Mouse (Mus musculus) kidney, postnatal 14 days (tissue): Measurements from ENCODE around the gene Gm49450.

Experiments
- DNase-seq: peaks from one replicate; pipeline ENCODE4 v3.0.0; 2022; ENCODE audit warnings: mixed read lengths

Gm49450 gene

DNA sequence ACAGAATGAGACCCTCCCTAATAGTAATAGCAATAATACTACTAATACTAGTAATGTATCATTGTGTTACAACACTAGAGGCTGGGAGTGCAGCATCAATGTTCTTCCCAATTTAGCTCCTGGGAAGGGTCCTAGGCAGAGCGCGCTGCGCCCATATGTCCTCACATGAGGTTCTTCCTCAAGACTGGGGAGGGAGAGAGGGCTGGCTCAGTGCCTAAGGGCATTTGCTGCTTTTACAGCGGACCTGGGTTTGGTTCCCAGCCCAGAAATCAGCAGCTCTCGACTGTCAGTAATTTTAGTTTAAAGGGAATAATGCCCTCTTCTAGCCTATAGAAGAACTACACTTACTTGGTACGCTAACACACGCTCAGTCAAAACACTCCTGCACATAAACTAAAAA is 65.8 kb downstream of the Gm49450 start:
- DNase-seq = no peak

GRCm38 (mm10) chr15:98886667-98887387 is 66.5 kb downstream of the Gm49450 start:
- DNase-seq = no peak

- no peak for DNase-seq
These were observed 69.2 kb downstream of the Gm49450 start for GRCm38 (mm10) chr15:98884106-98884505.

GRCm38 (mm10) chr15:98883661-98884060 is 69.7 kb downstream of the Gm49450 start:
- peak; percentile 71 for DNase-seq
